Mouse (Mus musculus): ENCODE data around the gene Rab4a. TPM values are rescaled to one million over a fixed set of nuclear protein-coding genes. Genes with fewer than 3 reads are reported as not detected.

Gene Rab4a
- 73.5 and 76.3 TPM in 2 replicates for polyA plus RNA-seq (2015; fragmentation: Nextera tagmentation; extraction: Ambion mirVana)

GRCm38 (mm10) chr8:123805718-123806373 lies at the start of gene Rab4a:
Gene Rab4a, plus strand, starts transcription at chr8:123805985.
- Histone ChIP-seq H3K4me2 (peak within 1 kb of the TSS; percentile 67), H3K4me1 (peaks cover 30% of the 10 kb centered on the region), H3K4me3 (peak within 1 kb of the TSS; percentile 94), H3K36me3 (replicated peaks) (no peaks in the 10 kb centered on the region), H3K9me3 (no peaks in the 10 kb centered on the region), H3K27me3 (replicated peaks) (no peaks in the 10 kb centered on the region), H3K27ac (peak within 1 kb of the TSS; percentile 88), H3K9ac (peak within 1 kb of the TSS; percentile 97)
- WGBS: 0% methylated on average over 48 of the region's 48 CpGs
- ATAC-seq (replicated peaks): peak; percentile 94

GRCm38 (mm10) chr8:123756901-123757300 lies 48.9 kb upstream of the Rab4a start:
- peaks cover 43% of the 10 kb centered on the region for H3K4me1 ChIP-seq
- H3K9ac ChIP-seq: no peak overlapping the region
- no peak for ATAC-seq (replicated peaks)
- no peak overlapping the region for H3K27ac ChIP-seq
- H3K4me2 ChIP-seq: no peak overlapping the region
- H3K9me3 ChIP-seq: no peaks in the 10 kb centered on the region
- H3K36me3 ChIP-seq (replicated peaks): no peaks in the 10 kb centered on the region
- no peaks in the 10 kb centered on the region for H3K27me3 ChIP-seq (replicated peaks)
- no peak overlapping the region for H3K4me3 ChIP-seq
- WGBS: 80% methylated on average over 8 of the region's 8 CpGs

DNA sequence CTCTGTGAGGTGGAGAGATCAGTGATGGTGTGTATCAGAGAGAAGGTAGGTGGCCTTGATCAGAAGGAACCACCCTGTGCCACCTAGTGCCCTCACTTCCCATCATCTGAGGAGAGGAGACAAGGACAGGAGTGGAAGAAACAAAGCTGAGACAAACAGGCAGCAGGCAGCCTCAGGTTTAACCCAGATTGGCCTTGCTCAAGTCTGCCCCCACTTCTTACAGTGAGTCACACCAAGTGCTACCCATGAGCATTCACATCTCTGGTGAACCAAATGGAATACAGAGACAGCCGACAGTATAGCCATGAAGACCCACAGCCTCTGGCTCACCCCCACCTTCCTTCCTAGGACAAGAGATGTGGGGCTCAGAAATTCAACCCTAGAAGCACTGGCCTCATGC lies 46.9 kb upstream of the Rab4a start:
- no peak overlapping the region for H3K27ac ChIP-seq
- no peak overlapping the region for H3K4me3 ChIP-seq
- no peak for ATAC-seq (replicated peaks)
- WGBS: 89% methylated on average over 1 of the region's 1 CpGs
- H3K9me3 ChIP-seq: no peaks in the 10 kb centered on the region
- H3K36me3 ChIP-seq (replicated peaks): no peaks in the 10 kb centered on the region
- H3K4me2 ChIP-seq: no peak overlapping the region
- no peaks in the 10 kb centered on the region for H3K27me3 ChIP-seq (replicated peaks)
- H3K4me1 ChIP-seq: peaks cover 29% of the 10 kb centered on the region
- H3K9ac ChIP-seq: no peak overlapping the region

GRCm38 (mm10) chr8:123759933-123760332 lies 45.9 kb upstream of the Rab4a start:
- ATAC-seq (replicated peaks): peak; percentile 42; the same call in 1 of the 2 replicates
- Histone ChIP-seq H3K36me3 (replicated peaks) (no peaks in the 10 kb centered on the region), H3K4me1 (peaks cover 19% of the 10 kb centered on the region), H3K27ac (no peak overlapping the region), H3K9ac (no peak overlapping the region), H3K4me3 (0 out of 2 replicates have a peak overlapping the region, but pooled peaks have one; percentile 8), H3K9me3 (no peaks in the 10 kb centered on the region), H3K27me3 (replicated peaks) (no peaks in the 10 kb centered on the region), H3K4me2 (peak overlapping the region; percentile 43)
- 5% methylated on average over 10 of the region's 10 CpGs for WGBS

DNA sequence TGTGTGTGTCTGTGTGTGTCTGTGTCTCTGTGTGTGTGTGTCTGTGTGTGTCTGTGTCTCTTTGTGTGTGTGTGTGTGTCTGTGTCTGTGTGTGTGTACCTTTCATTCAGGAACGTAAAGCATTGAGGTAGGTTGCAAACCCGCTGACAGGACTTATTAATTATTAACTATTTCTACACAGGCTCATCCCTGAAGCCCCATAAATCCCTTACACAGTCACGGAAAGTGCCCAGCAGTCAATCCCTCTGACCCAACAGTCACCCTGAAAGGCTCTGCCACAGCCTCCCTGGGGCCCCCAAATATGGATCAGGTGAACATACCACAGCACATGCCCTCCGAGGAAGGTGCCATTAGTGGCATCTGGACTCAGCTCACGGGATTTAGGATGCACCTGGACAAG lies 45.2 kb upstream of the Rab4a start:
- H3K4me1 ChIP-seq: peaks cover 19% of the 10 kb centered on the region
- H3K27me3 ChIP-seq (replicated peaks): no peaks in the 10 kb centered on the region
- H3K9me3 ChIP-seq: no peaks in the 10 kb centered on the region
- 60% methylated on average over 5 of the region's 5 CpGs for WGBS
- H3K4me2 ChIP-seq: no peak overlapping the region
- no peak overlapping the region for H3K27ac ChIP-seq
- no peak for ATAC-seq (replicated peaks)
- H3K9ac ChIP-seq: no peak overlapping the region
- H3K36me3 ChIP-seq (replicated peaks): no peaks in the 10 kb centered on the region
- H3K4me3 ChIP-seq: no peak overlapping the region

DNA sequence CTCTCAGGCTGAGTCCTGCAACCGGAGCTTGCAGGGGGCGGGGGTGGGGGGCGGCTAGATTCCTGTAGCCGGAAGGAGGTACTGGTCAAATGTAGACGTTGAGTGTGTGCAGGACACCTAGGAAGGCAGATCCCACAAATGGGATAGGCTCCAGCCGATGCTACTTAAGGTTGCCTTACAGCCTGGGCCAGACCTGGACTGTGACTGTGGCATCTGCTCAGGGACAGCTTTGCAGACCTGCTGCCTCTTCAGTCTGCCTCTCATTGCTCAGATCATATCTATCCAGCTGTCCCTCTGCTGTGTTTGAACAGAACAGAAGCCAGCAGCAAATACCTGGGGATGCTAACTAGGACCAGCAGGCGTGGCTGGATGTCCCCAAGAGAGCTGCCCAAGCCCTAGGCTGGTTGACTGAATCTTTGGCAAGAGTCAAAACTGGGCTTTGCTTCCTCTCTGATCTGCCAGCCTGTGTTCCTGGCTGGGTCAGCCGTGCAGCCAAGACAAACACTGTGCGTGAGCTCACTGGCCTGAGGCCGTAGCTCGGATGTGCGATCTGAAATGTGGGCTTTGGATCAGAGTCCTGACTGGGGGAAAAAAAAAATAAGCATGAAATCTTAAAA lies 44.4 kb upstream of the Rab4a start:
- Histone ChIP-seq H3K4me1 (peaks cover 16% of the 10 kb centered on the region), H3K27me3 (replicated peaks) (no peaks in the 10 kb centered on the region), H3K9ac (no peak overlapping the region), H3K4me3 (no peak overlapping the region), H3K4me2 (no peak overlapping the region), H3K36me3 (replicated peaks) (no peaks in the 10 kb centered on the region), H3K9me3 (no peaks in the 10 kb centered on the region), H3K27ac (peak overlapping the region; percentile 3; the same call in 1 of the 2 replicates)
- ATAC-seq (replicated peaks): no peak
- 44% methylated on average over 12 of the region's 12 CpGs for WGBS

DNA sequence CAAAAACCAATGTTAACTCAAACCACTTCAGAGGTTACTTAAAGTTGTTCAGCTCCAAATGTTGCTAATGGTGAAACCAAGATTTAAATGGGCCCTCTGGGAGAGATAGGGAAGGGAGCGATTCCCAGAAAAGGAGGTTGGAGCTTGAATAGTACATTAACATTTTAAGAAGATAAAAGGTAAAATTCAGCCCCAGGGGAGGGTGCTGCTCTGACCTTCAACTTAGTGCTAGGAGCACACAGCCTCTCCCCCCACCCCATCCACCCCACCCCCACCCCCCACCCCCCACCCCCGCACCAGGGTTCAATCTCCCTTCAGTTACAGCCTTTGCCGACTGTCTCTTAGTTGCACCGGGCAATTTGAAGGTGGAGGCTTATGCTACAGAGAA lies 43.9 kb upstream of the Rab4a start:
- Histone ChIP-seq H3K36me3 (replicated peaks) (no peaks in the 10 kb centered on the region), H3K4me2 (no peak overlapping the region), H3K27ac (no peak overlapping the region), H3K27me3 (replicated peaks) (no peaks in the 10 kb centered on the region), H3K4me1 (peaks cover 16% of the 10 kb centered on the region), H3K9ac (no peak overlapping the region), H3K4me3 (no peak overlapping the region), H3K9me3 (no peaks in the 10 kb centered on the region)
- ATAC-seq (replicated peaks): no peak
- WGBS: 38% methylated on average over 4 of the region's 4 CpGs

DNA sequence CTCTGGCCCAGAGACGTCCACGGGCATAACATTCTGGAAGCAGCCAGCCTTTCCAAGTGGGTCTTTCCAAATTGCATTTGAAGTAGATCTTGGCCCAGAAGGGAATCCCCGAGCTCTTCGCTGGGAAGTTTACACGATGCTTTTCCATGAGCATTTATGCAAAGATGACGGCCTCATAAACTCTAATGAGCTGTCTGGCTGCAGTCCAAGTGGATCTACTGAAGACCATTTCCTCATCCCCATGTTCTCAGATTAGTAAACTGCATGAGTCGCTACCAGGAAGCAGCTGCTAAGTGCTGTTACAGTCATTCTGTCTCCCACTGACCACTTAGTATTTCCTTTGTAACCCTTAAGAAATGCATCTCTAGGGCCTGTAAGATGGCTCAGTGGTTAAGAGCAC lies 42.4 kb upstream of the Rab4a start:
- Histone ChIP-seq H3K4me2 (no peak overlapping the region), H3K4me3 (no peak overlapping the region), H3K27ac (no peak overlapping the region), H3K27me3 (replicated peaks) (no peaks in the 10 kb centered on the region), H3K9me3 (no peaks in the 10 kb centered on the region), H3K4me1 (peaks cover 16% of the 10 kb centered on the region), H3K36me3 (replicated peaks) (no peaks in the 10 kb centered on the region), H3K9ac (no peak overlapping the region)
- 76% methylated on average over 7 of the region's 7 CpGs for WGBS
- no peak for ATAC-seq (replicated peaks)

- no peak overlapping the region for H3K27ac ChIP-seq
- no peaks in the 10 kb centered on the region for H3K36me3 ChIP-seq (replicated peaks)
- WGBS: 32% methylated on average over 4 of the region's 4 CpGs
- H3K9me3 ChIP-seq: no peaks in the 10 kb centered on the region
- no peaks in the 10 kb centered on the region for H3K27me3 ChIP-seq (replicated peaks)
- H3K9ac ChIP-seq: no peak overlapping the region
- peaks cover 15% of the 10 kb centered on the region for H3K4me1 ChIP-seq
- no peak overlapping the region for H3K4me2 ChIP-seq
- no peak for ATAC-seq (replicated peaks)
- H3K4me3 ChIP-seq: no peak overlapping the region
Observed at GRCm38 (mm10) chr8:123764671-123765070, 41.1 kb upstream of the Rab4a start.

GRCm38 (mm10) chr8:123766516-123766915 lies 39.3 kb upstream of the Rab4a start:
- Histone ChIP-seq H3K27ac (no peak overlapping the region), H3K4me1 (0 out of 2 replicates have a peak, but pooled peaks cover 8% of the 10 kb centered on the region), H3K36me3 (replicated peaks) (no peaks in the 10 kb centered on the region), H3K4me3 (no peak overlapping the region), H3K9ac (no peak overlapping the region), H3K4me2 (no peak overlapping the region), H3K27me3 (replicated peaks) (no peaks in the 10 kb centered on the region; the same call in 1 of the 2 replicates), H3K9me3 (no peaks in the 10 kb centered on the region)
- ATAC-seq (replicated peaks): no peak
- 84% methylated on average over 4 of the region's 4 CpGs for WGBS

- H3K4me3 ChIP-seq: no peak overlapping the region
- no peak overlapping the region for H3K9ac ChIP-seq
- H3K36me3 ChIP-seq (replicated peaks): no peaks in the 10 kb centered on the region
- ATAC-seq (replicated peaks): no peak
- no peaks in the 10 kb centered on the region; the same call in 1 of the 2 replicates for H3K27me3 ChIP-seq (replicated peaks)
- 79% methylated on average over 8 of the region's 8 CpGs for WGBS
- H3K27ac ChIP-seq: no peak overlapping the region
- H3K4me2 ChIP-seq: no peak overlapping the region
- H3K4me1 ChIP-seq: 0 out of 2 replicates have a peak, but pooled peaks cover 4% of the 10 kb centered on the region
- H3K9me3 ChIP-seq: no peaks in the 10 kb centered on the region
Observed at GRCm38 (mm10) chr8:123767874-123768273, 37.9 kb upstream of the Rab4a start.

DNA sequence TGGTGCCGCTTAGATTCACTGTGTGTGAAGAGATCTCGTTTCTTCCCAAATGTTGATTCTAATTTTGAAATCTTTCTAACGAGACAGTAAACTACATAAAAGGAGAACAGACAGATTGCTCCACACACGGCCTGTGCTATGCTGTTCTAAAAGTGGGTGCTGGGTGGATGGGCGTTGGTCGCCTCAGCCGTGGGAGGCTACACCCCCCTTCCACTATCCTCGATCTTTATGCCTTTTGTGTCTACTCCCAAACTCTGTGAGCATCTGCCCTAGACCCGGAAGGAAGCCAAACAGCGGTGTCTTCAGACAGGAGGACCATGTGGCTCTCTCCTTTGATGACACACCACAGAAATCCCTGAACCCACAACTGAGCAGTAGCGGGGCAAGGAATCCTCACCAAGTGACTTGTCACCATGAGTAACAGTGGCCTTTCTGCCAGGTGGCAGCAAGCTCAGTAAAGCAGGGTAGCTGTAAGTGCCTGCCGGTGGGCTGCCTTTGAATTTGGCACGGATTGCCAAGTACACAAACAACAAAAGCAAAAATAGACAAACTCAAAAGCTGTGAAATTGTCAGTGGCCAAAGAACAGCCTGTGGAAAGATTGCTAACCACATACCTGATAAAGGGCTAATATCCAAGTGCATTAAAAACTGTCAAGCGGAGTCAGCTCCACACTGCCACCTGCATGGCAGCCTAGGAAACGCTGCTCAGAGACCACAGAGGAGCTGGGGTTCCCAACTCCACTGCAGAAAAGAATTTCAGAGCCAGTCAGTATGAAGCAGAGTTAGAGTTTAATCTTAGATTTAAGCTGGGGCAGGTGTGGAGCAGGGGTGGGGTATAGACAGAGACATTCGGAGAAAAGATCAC lies 37.1 kb upstream of the Rab4a start:
- no peak overlapping the region for H3K9ac ChIP-seq
- H3K4me3 ChIP-seq: no peak overlapping the region
- no peak overlapping the region for H3K4me2 ChIP-seq
- no peaks in the 10 kb centered on the region; the same call in 1 of the 2 replicates for H3K27me3 ChIP-seq (replicated peaks)
- no peaks in the 10 kb centered on the region for H3K9me3 ChIP-seq
- H3K4me1 ChIP-seq: 0 out of 2 replicates have a peak, but pooled peaks cover under 1% of the 10 kb centered on the region
- no peak overlapping the region for H3K27ac ChIP-seq
- ATAC-seq (replicated peaks): no peak; the same call in 1 of the 2 replicates
- no peaks in the 10 kb centered on the region for H3K36me3 ChIP-seq (replicated peaks)
- WGBS: 66% methylated on average over 16 of the region's 16 CpGs
